Mouse (Mus musculus) heart, postnatal 14 days (tissue): Measurements from ENCODE around the gene Gm21292. TPM values are rescaled to one million over a fixed set of nuclear protein-coding genes. Genes with fewer than 3 reads are reported as not detected.
"Not testable (repeated sequence)": the region's sequence is repeated elsewhere in the genome, so short reads cannot be mapped to it uniquely, and the experiment has no call there.

Source experiments
- DNase-seq, 2 experiments: peaks; one replicate each; pipeline ENCODE4 v3.0.0; 2021 to 2022
- intact Hi-C: fragments of 180-260 bp; cut with DNase I; formaldehyde crosslinking; loops from one replicate; pipeline ENCODE4 v1.15.1; 2025
- long read RNA-seq, 2 experiments: library from polyadenylated mRNA; stranded (forward); transcript quantifications; one replicate each; pipeline ENCODE4 v2.0.0; 2021
- total RNA-seq, 2 experiments: library from RNA; stranded (reverse); gene quantifications; 2 replicates each; pipeline ENCODE4 v1.2.3; 2021

Gm21292 gene
- not detected for total RNA-seq
- long read RNA-seq, experiment 1: 0 reads
- long read RNA-seq, experiment 2: 0 reads

- intact Hi-C loops, DNase-seq: not testable (repeated sequence)
Observed at GRCm38 (mm10) chrY:9133824-9134223, at the start of gene Gm21292. Gene Gm21292, minus strand, starts transcription at chrY:9133924.

Other genes starting within 250 kb of the Gm21292 start
- not detected for gene Gm21721, start 68.3 kb upstream of the Gm21292 start, total RNA-seq
- not detected for gene Gm21812, start 213.3 kb upstream of the Gm21292 start, total RNA-seq